Mouse (Mus musculus) neural tube, embryonic 15.5 days (tissue): Measurements from ENCODE around the gene Cpsf3. TPM values are rescaled to one million over a fixed set of nuclear protein-coding genes. Genes with fewer than 3 reads are reported as not detected.

Source experiments
- ATAC-seq: fragments of 200-750 bp; cut with Nextera tagmentation; 2 replicates; pipeline ENCODE4 v1.8.0; 2017; ENCODE audit warnings: mild to moderate bottlenecking, moderate TSS enrichment, moderate library complexity; ENCODE audit not compliant: low FRiP score
- H3K27ac ChIP-seq: fragments of 300-500 bp; sonication (generic); replicated peaks from 2 replicates; pipeline ENCODE4 v1.5.1; 2015; ENCODE audit warnings: mild to moderate bottlenecking, inconsistent platforms
- H3K27me3 ChIP-seq: fragments of 300-500 bp; sonication (generic); replicated peaks from 2 replicates; pipeline ENCODE4 v1.6.1; 2015; ENCODE audit warnings: inconsistent platforms
- H3K36me3 ChIP-seq: fragments of 300-500 bp; sonication (generic); 2 replicates; pipeline ENCODE4 v1.6.1; 2015; ENCODE audit warnings: inconsistent platforms
- H3K4me1 ChIP-seq: fragments of 300-500 bp; sonication (generic); 2 replicates; pipeline ENCODE4 v1.6.1; 2015; ENCODE audit warnings: inconsistent platforms
- H3K4me2 ChIP-seq: fragments of 300-500 bp; sonication (generic); 2 replicates; pipeline ENCODE4 v1.6.1; 2015; ENCODE audit warnings: inconsistent platforms, mild to moderate bottlenecking, moderate library complexity
- H3K4me3 ChIP-seq: fragments of 300-500 bp; sonication (generic); replicated peaks from 2 replicates; pipeline ENCODE4 v1.5.1; 2015; ENCODE audit warnings: mild to moderate bottlenecking, inconsistent platforms
- H3K9ac ChIP-seq: fragments of 300-500 bp; sonication (generic); replicated peaks from 2 replicates; pipeline ENCODE4 v1.6.1; 2015; ENCODE audit warnings: mild to moderate bottlenecking, inconsistent platforms
- H3K9me3 ChIP-seq: fragments of 300-500 bp; sonication (generic); replicated peaks from 2 replicates; pipeline ENCODE4 v1.6.1; 2016; ENCODE audit warnings: inconsistent platforms
- WGBS: fragments of 180-500 bp; shearing (Covaris S2); methylation state at CpG from one replicate; pipeline ENCODE4 v1.1.7; 2015; ENCODE audit warnings: mixed read lengths; 5-methylcytosine and 5-hydroxymethylcytosine counted together
- polyA plus RNA-seq: library from polyadenylated mRNA; unstranded; fragments of >200 nt; fragmentation: Nextera tagmentation; extraction: Ambion mirVana; gene quantifications from 2 replicates; pipeline ENCODE4 v1.2.1, GENCODE M21; 2015

The Cpsf3 gene
- polyA plus RNA-seq, 1 experiment from 2014 or later, result 78.0 TPM

- no peaks in the 10 kb centered on the region for H3K4me1 ChIP-seq
- H3K36me3 ChIP-seq, result peaks cover 32% of the 10 kb centered on the region
- 84% methylated on average over 7 of the region's 7 CpGs for WGBS
- H3K4me2 ChIP-seq, result no peak overlapping the region
- ATAC-seq, result no peak
- H3K27me3 ChIP-seq, result no peaks in the 10 kb centered on the region
- H3K9ac ChIP-seq, result no peak overlapping the region
- no peak overlapping the region for H3K4me3 ChIP-seq
- H3K9me3 ChIP-seq, result no peaks in the 10 kb centered on the region
- no peak overlapping the region for H3K27ac ChIP-seq
These were observed 61.8 kb downstream of the Cpsf3 start for GRCm38 (mm10) chr12:21346972-21347371.

DNA sequence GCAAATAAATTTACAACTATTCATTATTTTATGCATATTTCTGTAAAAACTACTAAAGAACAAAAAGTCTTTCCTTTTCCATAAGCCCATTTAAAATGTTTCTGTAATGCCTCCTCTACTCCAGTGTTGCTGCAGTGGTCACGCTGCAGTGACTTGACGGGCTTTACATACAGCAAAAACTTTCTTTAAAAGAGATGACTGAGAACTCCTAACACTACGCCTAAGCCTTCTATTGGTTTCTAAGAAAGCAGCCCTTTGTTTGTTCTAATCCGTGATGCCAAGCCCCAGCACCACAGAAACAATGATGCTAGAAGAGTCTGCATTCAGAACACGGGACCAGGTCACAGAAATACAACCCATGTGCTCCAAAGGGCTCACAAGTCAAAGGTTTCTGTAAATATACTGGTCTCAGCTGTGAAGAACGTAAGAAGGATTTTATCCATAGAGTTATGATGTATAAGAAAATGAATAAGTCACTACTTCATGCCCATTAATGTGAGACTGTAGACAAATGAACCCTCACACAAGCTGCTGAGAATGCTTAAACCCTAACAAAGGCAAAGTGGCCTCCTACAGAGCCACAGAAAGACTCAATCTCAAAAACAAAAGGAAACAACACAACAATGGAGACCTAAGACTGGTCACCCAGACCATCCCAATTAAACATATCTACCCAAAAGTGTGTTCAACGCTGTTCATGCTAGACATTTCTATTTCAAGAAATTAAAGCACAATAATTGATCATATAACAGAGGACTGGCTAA is 65.1 kb downstream of the Cpsf3 start:
- Histone ChIP-seq H3K36me3 (peaks cover 45% of the 10 kb centered on the region), H3K27ac (no peak overlapping the region), H3K4me3 (no peak overlapping the region), H3K4me1 (no peaks in the 10 kb centered on the region), H3K9me3 (no peaks in the 10 kb centered on the region), H3K4me2 (no peak overlapping the region), H3K9ac (no peak overlapping the region), H3K27me3 (no peaks in the 10 kb centered on the region)
- 45% methylated on average over 7 of the region's 7 CpGs for WGBS
- ATAC-seq, result no peak

DNA sequence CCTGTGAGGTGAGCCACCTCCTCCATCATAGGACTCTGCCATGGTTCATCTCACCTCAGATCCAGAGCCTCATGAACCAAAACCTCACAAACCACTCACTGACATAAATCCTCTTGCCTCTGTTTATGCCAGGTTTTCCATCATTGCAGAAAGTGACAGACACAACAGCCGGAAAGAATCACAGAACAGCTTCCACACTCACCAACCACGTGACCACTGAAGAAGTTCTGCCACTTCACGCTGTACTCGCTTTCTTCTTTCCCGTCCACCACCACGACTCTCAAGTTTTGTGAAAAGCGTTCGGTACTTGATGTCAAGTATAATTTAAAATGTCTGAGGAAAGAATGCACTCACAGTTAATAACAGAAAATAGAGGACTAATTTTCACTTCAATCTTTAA is 68.5 kb downstream of the Cpsf3 start:
- WGBS, result 96% methylated on average over 8 of the region's 8 CpGs
- Histone ChIP-seq H3K4me3 (no peak overlapping the region), H3K9ac (no peak overlapping the region), H3K27me3 (no peaks in the 10 kb centered on the region), H3K4me1 (no peaks in the 10 kb centered on the region), H3K9me3 (no peaks in the 10 kb centered on the region), H3K4me2 (no peak overlapping the region), H3K27ac (no peak overlapping the region), H3K36me3 (peaks cover 36% of the 10 kb centered on the region)
- ATAC-seq, result no peak

GRCm38 (mm10) chr12:21362686-21363085 is 77.5 kb downstream of the Cpsf3 start:
- Histone ChIP-seq H3K27me3 (no peaks in the 10 kb centered on the region), H3K9ac (no peak overlapping the region), H3K27ac (no peak overlapping the region), H3K4me1 (no peaks in the 10 kb centered on the region), H3K4me3 (no peak overlapping the region), H3K36me3 (no peaks in the 10 kb centered on the region), H3K4me2 (no peak overlapping the region), H3K9me3 (no peaks in the 10 kb centered on the region)
- ATAC-seq, result no peak
- 85% methylated on average over 2 of the region's 2 CpGs for WGBS

GRCm38 (mm10) chr12:21363195-21363594 is 78.0 kb downstream of the Cpsf3 start:
- Histone ChIP-seq H3K27ac (no peak overlapping the region), H3K9ac (no peak overlapping the region), H3K4me2 (no peak overlapping the region), H3K9me3 (no peaks in the 10 kb centered on the region), H3K4me1 (no peaks in the 10 kb centered on the region), H3K27me3 (no peaks in the 10 kb centered on the region), H3K36me3 (no peaks in the 10 kb centered on the region), H3K4me3 (no peak overlapping the region)
- WGBS, result 94% methylated on average over 3 of the region's 3 CpGs
- no peak for ATAC-seq

Other genes with a start within 250 kb of the Cpsf3 start
- gene Itgb1bp1, start 893 bp downstream of the Cpsf3 start, polyA plus RNA-seq, result 34.7 and 36.8 TPM in 2 replicates
- 25.9 and 33.0 TPM in 2 replicates for gene Iah1, start 31.0 kb downstream of the Cpsf3 start, polyA plus RNA-seq
- gene Adam17, start 88.2 kb downstream of the Cpsf3 start, polyA plus RNA-seq, result 15.6 and 20.6 TPM in 2 replicates
- 975 and 1,056 TPM in 2 replicates for gene Ywhaq, start 132.2 kb downstream of the Cpsf3 start, polyA plus RNA-seq